In genomic region chr9:69992841-69993277, GRCm38 (mm10) we compare ENCODE assay signal across 10 mouse cellular contexts. TPM values are rescaled to one million over a fixed set of nuclear protein-coding genes. Genes with fewer than 3 reads are reported as not detected.
DNase-seq lines count a peak whose midpoint lies in the region; ATAC-seq and TF ChIP-seq lines count a peak whose summit lies in the region.
"Had no signal": no experiment of that assay in that cellular context is flagged by ENCODE, and none has a peak within 500 bp of the region (broad histone marks: within the 10 kb centered on the region; RNA-seq: fewer than 3 reads in every experiment).

No protein-coding gene starts in this region.

- H3K9me3 ChIP-seq in midbrain, embryonic 11.5 days (ENCODE audit: control insufficient read depth, low read length), result no peaks in the 10 kb centered on the region
- no peaks in the 10 kb centered on the region for H3K9me3 ChIP-seq in midbrain, postnatal 0 days (ENCODE audit: low read length)
- no peaks in the 10 kb centered on the region for H3K9me3 ChIP-seq in heart, embryonic 12.5 days (replicated peaks)
- no peaks in the 10 kb centered on the region for H3K9me3 ChIP-seq in liver, embryonic 12.5 days (replicated peaks)
- no peaks in the 10 kb centered on the region for H3K9me3 ChIP-seq in stomach, embryonic 16.5 days (replicated peaks; ENCODE audit: control insufficient read depth, low read length)

- H3K36me3 ChIP-seq in midbrain, embryonic 11.5 days (ENCODE audit: control insufficient read depth, insufficient read depth, low read length), result peaks cover 11% of the 10 kb centered on the region
- peaks cover 11% of the 10 kb centered on the region for H3K36me3 ChIP-seq in midbrain, postnatal 0 days (ENCODE audit: insufficient read depth, low read length)
- H3K36me3 ChIP-seq in heart, embryonic 12.5 days, result peaks cover 34% of the 10 kb centered on the region
- H3K36me3 ChIP-seq in liver, embryonic 12.5 days, result peaks cover 37% of the 10 kb centered on the region
- peaks cover 13% of the 10 kb centered on the region for H3K36me3 ChIP-seq in stomach, embryonic 16.5 days (ENCODE audit: control insufficient read depth, insufficient read depth, low read length)

- 88% methylated on average over 5 of the region's 5 CpGs for WGBS in midbrain, embryonic 11.5 days
- WGBS in midbrain, postnatal 0 days, result 85% methylated on average over 5 of the region's 5 CpGs
- WGBS in heart, embryonic 12.5 days, result 31% methylated on average over 5 of the region's 5 CpGs
- 12% methylated on average over 5 of the region's 5 CpGs for WGBS in liver, embryonic 12.5 days (ENCODE audit: insufficient replicate concordance)
- WGBS in stomach, embryonic 16.5 days, result 44% methylated on average over 5 of the region's 5 CpGs

- no peak overlapping the region for H3K4me2 ChIP-seq in midbrain, embryonic 11.5 days
- H3K4me2 ChIP-seq in midbrain, postnatal 0 days (ENCODE audit: low read depth, low read length, poor library complexity, severe bottlenecking), result no peak overlapping the region
- peak overlapping the region; percentile 27 for H3K4me2 ChIP-seq in heart, embryonic 12.5 days
- H3K4me2 ChIP-seq in liver, embryonic 12.5 days, result peak overlapping the region; percentile 35
- peak overlapping the region; percentile 34 for H3K4me2 ChIP-seq in stomach, embryonic 16.5 days (ENCODE audit: low read depth, low read length)

- no peaks in the 10 kb centered on the region for H3K27me3 ChIP-seq in midbrain, embryonic 11.5 days (ENCODE audit: control insufficient read depth, insufficient read depth, low read length)
- H3K27me3 ChIP-seq in midbrain, postnatal 0 days (ENCODE audit: insufficient read depth, low read length), result no peaks in the 10 kb centered on the region
- no peaks in the 10 kb centered on the region for H3K27me3 ChIP-seq in heart, embryonic 12.5 days (replicated peaks)
- H3K27me3 ChIP-seq in liver, embryonic 12.5 days (replicated peaks), result no peaks in the 10 kb centered on the region
- no peaks in the 10 kb centered on the region for H3K27me3 ChIP-seq in stomach, embryonic 16.5 days (ENCODE audit: control insufficient read depth, insufficient read depth, low read length)

- H3K4me3 ChIP-seq in midbrain, embryonic 11.5 days (ENCODE audit: low read depth, low read length), result no peak overlapping the region
- no peak overlapping the region for H3K4me3 ChIP-seq in midbrain, postnatal 0 days (ENCODE audit: low read depth, low read length)
- 0 out of 2 replicates have a peak overlapping the region, but pooled peaks have one; percentile 1 for H3K4me3 ChIP-seq in heart, embryonic 12.5 days
- no peak overlapping the region for H3K4me3 ChIP-seq in liver, embryonic 12.5 days
- H3K4me3 ChIP-seq in stomach, embryonic 16.5 days (replicated peaks; ENCODE audit: low read length), result no peak overlapping the region; the same call in 1 of the 2 replicates

- H3K9ac ChIP-seq in midbrain, embryonic 11.5 days (ENCODE audit: low read length), result no peak overlapping the region
- no peak overlapping the region for H3K9ac ChIP-seq in midbrain, postnatal 0 days (replicated peaks; ENCODE audit: low read length, poor library complexity, severe bottlenecking)
- no peak overlapping the region for H3K9ac ChIP-seq in heart, embryonic 12.5 days
- H3K9ac ChIP-seq in liver, embryonic 12.5 days, result no peak overlapping the region
- H3K9ac ChIP-seq in stomach, embryonic 16.5 days (ENCODE audit: low read length), result 0 out of 2 replicates have a peak overlapping the region, but pooled peaks have one; percentile 27
- H3K9ac ChIP-seq: forebrain, postnatal 0 days had no signal

- no peak for ATAC-seq in midbrain, embryonic 11.5 days (ENCODE audit: low FRiP score)
- no peak for ATAC-seq in midbrain, postnatal 0 days (ENCODE audit: low FRiP score)
- ATAC-seq in heart, embryonic 12.5 days (ENCODE audit: insufficient number of reproducible peaks, low FRiP score), result 0 out of 2 replicates have a peak, but pooled peaks have one; percentile 49
- no peak for ATAC-seq in liver, embryonic 12.5 days
- ATAC-seq in stomach, embryonic 16.5 days (ENCODE audit: insufficient read depth, low FRiP score), result no peak
- ATAC-seq: forebrain, postnatal 0 days; hindbrain, embryonic 16.5 days had no signal

- DNase-seq in midbrain, embryonic 11.5 days (ENCODE audit: low spot score, missing footprints), result peak; percentile 35
- DNase-seq in midbrain, postnatal 0 days (ENCODE audit: low spot score), result no peak
- no peak for DNase-seq in left cerebral cortex, adult 9 months (ENCODE audit: low spot score in 2 of 2)
- no peak for DNase-seq in adrenal gland, adult 2 months
- DNase-seq: forebrain, postnatal 0 days had no signal

- H3K27ac ChIP-seq in midbrain, embryonic 11.5 days (ENCODE audit: low read depth, low read length), result no peak overlapping the region
- no peak overlapping the region for H3K27ac ChIP-seq in midbrain, postnatal 0 days (ENCODE audit: low read depth, low read length)
- H3K27ac ChIP-seq in heart, embryonic 12.5 days (ENCODE audit: poor library complexity, severe bottlenecking), result peak overlapping the region; percentile 73
- peak overlapping the region; percentile 2; the same call in 1 of the 2 replicates for H3K27ac ChIP-seq in liver, embryonic 12.5 days
- H3K27ac ChIP-seq in stomach, embryonic 16.5 days (ENCODE audit: low read length), result peak overlapping the region; percentile 76

- H3K4me1 ChIP-seq in midbrain, embryonic 11.5 days (ENCODE audit: control insufficient read depth, insufficient read depth, low read length), result peaks cover 10% of the 10 kb centered on the region; the same call in 1 of the 2 replicates
- peaks cover 5% of the 10 kb centered on the region for H3K4me1 ChIP-seq in midbrain, postnatal 0 days (ENCODE audit: insufficient read depth, low read length)
- peaks cover 47% of the 10 kb centered on the region for H3K4me1 ChIP-seq in heart, embryonic 12.5 days (replicated peaks)
- peaks cover 53% of the 10 kb centered on the region for H3K4me1 ChIP-seq in liver, embryonic 12.5 days
- H3K4me1 ChIP-seq in stomach, embryonic 16.5 days (ENCODE audit: control insufficient read depth, insufficient read depth, low read length), result peaks cover 46% of the 10 kb centered on the region

- TF ChIP-seq CTCF in midbrain, postnatal 0 days (IDR thresholded peaks at IDR 0.05), result no peak

RNA-seq across cellular contexts. Expression of gene Bnip2, which starts 3.6 kb away (rescaled TPM):
- polyA plus RNA-seq in midbrain, embryonic 11.5 days (2014; fragmentation: Nextera tagmentation; extraction: Ambion mirVana), result 131 and 136 TPM in 2 replicates
- 41.5 and 63.6 TPM in 2 replicates for total RNA-seq in midbrain, postnatal 0 days (2014; rRNA removed)
- 45.9 and 48.0 TPM in 2 replicates for polyA plus RNA-seq in midbrain, postnatal 0 days (2015; fragmentation: Nextera tagmentation; extraction: Ambion mirVana)
- 119 and 127 TPM in 2 replicates for polyA plus RNA-seq in heart, embryonic 12.5 days (2016; fragmentation: Nextera tagmentation; extraction: Ambion mirVana)
- polyA plus RNA-seq in liver, embryonic 12.5 days (2016; fragmentation: Nextera tagmentation; extraction: Ambion mirVana), result 60.1 and 61.4 TPM in 2 replicates
- polyA plus RNA-seq in stomach, embryonic 16.5 days (2015; fragmentation: Nextera tagmentation; extraction: Ambion mirVana), result 86.8 and 98.3 TPM in 2 replicates
- total RNA-seq in adrenal gland, adult 2 months (2021), result 100 to 1,000 TPM in 1 of 2 experiments, 10 to 100 TPM in 1; 91.1 to 109 TPM
- polyA plus RNA-seq in adrenal gland, adult 2 months (2012; rRNA removed), result 17.1 and 20.0 TPM in 2 replicates

RNA-seq across cellular contexts. Expression of gene Gtf2a2, which starts 19.5 kb away (rescaled TPM):
- polyA plus RNA-seq in midbrain, embryonic 11.5 days (2014; fragmentation: Nextera tagmentation; extraction: Ambion mirVana), result 221 TPM in 2 replicates
- 104 and 116 TPM in 2 replicates for total RNA-seq in midbrain, postnatal 0 days (2014; rRNA removed)
- 213 and 236 TPM in 2 replicates for polyA plus RNA-seq in midbrain, postnatal 0 days (2015; fragmentation: Nextera tagmentation; extraction: Ambion mirVana)
- polyA plus RNA-seq in heart, embryonic 12.5 days (2016; fragmentation: Nextera tagmentation; extraction: Ambion mirVana), result 148 TPM in 2 replicates
- 170 and 171 TPM in 2 replicates for polyA plus RNA-seq in liver, embryonic 12.5 days (2016; fragmentation: Nextera tagmentation; extraction: Ambion mirVana)
- polyA plus RNA-seq in stomach, embryonic 16.5 days (2015; fragmentation: Nextera tagmentation; extraction: Ambion mirVana), result 169 and 179 TPM in 2 replicates
- total RNA-seq in adrenal gland, adult 2 months (2021), result 10 to 100 TPM; 63.1 to 70.9 TPM
- 11.8 and 16.3 TPM in 2 replicates for polyA plus RNA-seq in adrenal gland, adult 2 months (2012; rRNA removed)

RNA-seq across cellular contexts. Expression of gene Gcnt3, which starts 45.0 kb away (rescaled TPM):
- polyA plus RNA-seq in midbrain, embryonic 11.5 days (2014; fragmentation: Nextera tagmentation; extraction: Ambion mirVana), result not detected in 2 replicates
- 0.22 TPM in 1 of 2 replicates, not detected in the other for total RNA-seq in midbrain, postnatal 0 days (2014; rRNA removed)
- 0.04 TPM in 1 of 2 replicates, not detected in the other for polyA plus RNA-seq in midbrain, postnatal 0 days (2015; fragmentation: Nextera tagmentation; extraction: Ambion mirVana)
- polyA plus RNA-seq in heart, embryonic 12.5 days (2016; fragmentation: Nextera tagmentation; extraction: Ambion mirVana), result not detected in 2 replicates
- not detected in 2 replicates for polyA plus RNA-seq in liver, embryonic 12.5 days (2016; fragmentation: Nextera tagmentation; extraction: Ambion mirVana)
- 16.9 and 28.7 TPM in 2 replicates for polyA plus RNA-seq in stomach, embryonic 16.5 days (2015; fragmentation: Nextera tagmentation; extraction: Ambion mirVana)
- total RNA-seq in adrenal gland, adult 2 months (2021), result under 1 TPM in 1 of 2 experiments, not detected in 1; 0.07 TPM
- polyA plus RNA-seq in adrenal gland, adult 2 months (2012; rRNA removed), result not detected in 2 replicates
- total RNA-seq: forebrain, postnatal 0 days had no signal
- polyA plus RNA-seq: forebrain, postnatal 0 days; hindbrain, embryonic 16.5 days; neural tube, embryonic 14.5 days had no signal

Comparison
In these comparisons a context has a peak if more than half of its experiments do, and no peak if none do; other contexts are left out.
1. H3K27ac ChIP-seq: peak in heart, embryonic 12.5 days (single experiment), liver, embryonic 12.5 days (single experiment) and stomach, embryonic 16.5 days (single experiment); none in midbrain, embryonic 11.5 days (single experiment) and midbrain, postnatal 0 days (single experiment).
2. H3K4me2 ChIP-seq: peak in heart, embryonic 12.5 days (single experiment), liver, embryonic 12.5 days (single experiment) and stomach, embryonic 16.5 days (single experiment); none in midbrain, embryonic 11.5 days (single experiment) and midbrain, postnatal 0 days (single experiment).
3. RNA of gene Gcnt3, which starts 45.0 kb away (polyA plus RNA-seq): 16.9 to 28.7 TPM in stomach, embryonic 16.5 days; not detected in midbrain, embryonic 11.5 days, 0.04 TPM in midbrain, postnatal 0 days, not detected in heart, embryonic 12.5 days, not detected in liver, embryonic 12.5 days and not detected in adrenal gland, adult 2 months; every median in the first group is over 10 times any median in the second.